Mouse (Mus musculus): Measurements from ENCODE around the gene Sbk3. TPM values are rescaled to one million over a fixed set of nuclear protein-coding genes. Genes with fewer than 3 reads are reported as not detected.
A peak's percentile ranks its signal among the peaks of the same experiment; 100 is the strongest.
"Not testable (repeated sequence)": the region's sequence is repeated elsewhere in the genome, so short reads cannot be mapped to it uniquely, and the experiment has no call there.

Gene Sbk3
- polyA plus RNA-seq, 1 experiment from 2014 or later = 0.10 TPM

DNA sequence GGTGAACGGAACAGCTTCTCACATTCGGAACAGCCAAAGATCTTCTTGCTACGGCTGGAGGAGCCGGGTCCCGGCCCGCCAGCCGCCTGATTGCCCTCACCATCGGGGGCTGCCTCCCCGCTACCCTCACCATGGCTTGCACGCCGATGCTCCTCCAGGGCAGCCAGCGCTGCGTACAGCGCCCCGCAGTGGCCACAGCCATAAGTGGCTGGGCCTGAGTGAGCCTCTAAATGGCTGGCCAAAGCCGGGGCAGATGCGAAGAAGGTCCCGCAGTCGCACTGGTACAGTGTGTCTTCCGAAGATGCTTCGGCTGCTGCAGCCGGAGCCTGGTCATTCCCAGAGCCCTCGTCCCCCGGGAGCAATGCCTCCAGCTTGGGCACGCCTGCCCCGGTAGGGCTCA lies 37.3 kb upstream of the Sbk3 start:
- H3K4me1 ChIP-seq (replicated peaks) = peaks cover 3% of the 10 kb centered on the region
- H3K27me3 ChIP-seq (ENCODE audit: insufficient read depth, poor library complexity, severe bottlenecking) = no peaks in the 10 kb centered on the region
- no peak for DNase-seq (ENCODE audit: low spot score)
- H3K36me3 ChIP-seq = peaks cover 74% of the 10 kb centered on the region
- H3K27ac ChIP-seq = no peak overlapping the region
- H3K4me3 ChIP-seq = 0 out of 2 replicates have a peak overlapping the region, but pooled peaks have one; percentile 4
- 96% methylated on average over 26 of the region's 26 CpGs for WGBS
- peaks cover 17% of the 10 kb centered on the region; the same call in 1 of the 2 replicates for H3K9me3 ChIP-seq

DNA sequence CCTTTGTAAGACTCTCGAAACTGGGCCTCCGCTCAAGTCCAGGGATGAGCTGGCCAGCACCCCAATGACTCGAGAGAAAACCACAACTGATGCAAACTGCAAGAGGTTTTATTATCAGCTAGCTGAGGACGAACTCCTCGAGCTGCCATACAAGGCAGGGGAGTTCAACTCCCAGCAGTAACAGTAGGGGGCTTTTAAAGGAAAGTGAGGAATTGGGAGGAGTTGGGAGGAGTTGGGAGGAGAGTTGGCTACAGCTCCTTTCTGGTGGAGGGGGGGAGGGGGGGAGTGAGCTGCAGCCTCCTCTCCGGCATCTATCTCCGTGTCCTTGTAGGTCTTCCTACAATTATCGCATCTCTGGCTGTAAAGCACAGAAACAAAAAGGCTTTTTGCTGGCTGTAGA lies 31.9 kb upstream of the Sbk3 start:
- not testable (repeated sequence) for H3K27me3 ChIP-seq (ENCODE audit: insufficient read depth, poor library complexity, severe bottlenecking); H3K4me3 ChIP-seq; H3K4me1 ChIP-seq (replicated peaks); H3K27ac ChIP-seq; DNase-seq (ENCODE audit: low spot score)
- 71% methylated on average over 8 of the region's 8 CpGs for WGBS
- peaks cover 21% of the 10 kb centered on the region for H3K36me3 ChIP-seq
- H3K9me3 ChIP-seq = peaks cover 11% of the 10 kb centered on the region; the same call in 1 of the 2 replicates

DNA sequence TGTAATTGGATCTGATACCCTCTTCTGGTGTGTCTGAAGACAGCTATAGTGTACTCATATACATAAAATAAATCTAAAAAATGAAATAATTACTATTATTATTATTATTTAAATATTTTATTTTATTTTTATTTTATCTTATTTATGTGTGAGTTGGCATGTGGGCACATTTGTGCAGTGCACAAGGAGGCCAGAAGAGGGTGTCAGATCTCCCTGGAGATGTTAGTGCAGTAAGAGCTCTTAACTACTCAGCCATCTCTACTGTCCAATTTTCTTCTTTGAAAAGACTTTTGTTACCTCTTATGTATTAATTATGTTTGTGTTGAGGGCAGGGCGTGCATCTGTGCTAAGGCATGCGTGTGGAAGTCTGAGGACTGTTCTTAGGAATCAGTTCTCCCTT lies 28.9 kb upstream of the Sbk3 start:
- Histone ChIP-seq H3K36me3 (no peaks in the 10 kb centered on the region), H3K9me3 (peaks cover 13% of the 10 kb centered on the region; the same call in 1 of the 2 replicates), H3K4me3 (no peak overlapping the region), H3K4me1 (replicated peaks) (peaks cover 18% of the 10 kb centered on the region), H3K27me3 (ENCODE audit: insufficient read depth, poor library complexity, severe bottlenecking) (peaks cover 5% of the 10 kb centered on the region), H3K27ac (no peak overlapping the region)
- WGBS = 79% methylated on average over 2 of the region's 2 CpGs
- no peak for DNase-seq (ENCODE audit: low spot score)

DNA sequence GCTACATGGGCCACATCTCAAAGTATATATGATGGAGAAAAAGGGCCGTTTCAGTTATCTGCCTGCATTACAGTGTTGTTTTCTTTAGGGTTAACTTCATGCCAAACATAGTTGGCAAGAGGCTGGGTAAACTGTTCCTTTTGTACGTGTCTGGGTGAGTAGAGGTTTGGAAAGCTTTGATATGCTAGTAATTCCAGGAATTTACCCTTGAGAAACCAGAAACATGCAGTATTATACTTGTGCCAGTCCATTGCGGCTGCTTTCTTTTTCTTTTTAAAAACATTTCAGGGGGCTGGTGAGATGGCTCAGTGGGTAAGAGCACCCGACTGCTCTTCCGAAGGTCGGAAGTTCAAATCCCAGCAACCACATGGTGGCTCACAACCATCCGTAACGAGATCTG lies 26.0 kb upstream of the Sbk3 start:
- H3K4me1 ChIP-seq (replicated peaks) = peaks cover 35% of the 10 kb centered on the region
- peaks cover 27% of the 10 kb centered on the region for H3K36me3 ChIP-seq
- peak overlapping the region; percentile 89 for H3K4me3 ChIP-seq
- H3K9me3 ChIP-seq = peaks cover 20% of the 10 kb centered on the region; the same call in 1 of the 2 replicates
- H3K27me3 ChIP-seq (ENCODE audit: insufficient read depth, poor library complexity, severe bottlenecking) = peaks cover 32% of the 10 kb centered on the region
- 70% methylated on average over 8 of the region's 8 CpGs for WGBS
- DNase-seq (ENCODE audit: low spot score) = no peak
- H3K27ac ChIP-seq = 0 out of 2 replicates have a peak overlapping the region, but pooled peaks have one; percentile 92

DNA sequence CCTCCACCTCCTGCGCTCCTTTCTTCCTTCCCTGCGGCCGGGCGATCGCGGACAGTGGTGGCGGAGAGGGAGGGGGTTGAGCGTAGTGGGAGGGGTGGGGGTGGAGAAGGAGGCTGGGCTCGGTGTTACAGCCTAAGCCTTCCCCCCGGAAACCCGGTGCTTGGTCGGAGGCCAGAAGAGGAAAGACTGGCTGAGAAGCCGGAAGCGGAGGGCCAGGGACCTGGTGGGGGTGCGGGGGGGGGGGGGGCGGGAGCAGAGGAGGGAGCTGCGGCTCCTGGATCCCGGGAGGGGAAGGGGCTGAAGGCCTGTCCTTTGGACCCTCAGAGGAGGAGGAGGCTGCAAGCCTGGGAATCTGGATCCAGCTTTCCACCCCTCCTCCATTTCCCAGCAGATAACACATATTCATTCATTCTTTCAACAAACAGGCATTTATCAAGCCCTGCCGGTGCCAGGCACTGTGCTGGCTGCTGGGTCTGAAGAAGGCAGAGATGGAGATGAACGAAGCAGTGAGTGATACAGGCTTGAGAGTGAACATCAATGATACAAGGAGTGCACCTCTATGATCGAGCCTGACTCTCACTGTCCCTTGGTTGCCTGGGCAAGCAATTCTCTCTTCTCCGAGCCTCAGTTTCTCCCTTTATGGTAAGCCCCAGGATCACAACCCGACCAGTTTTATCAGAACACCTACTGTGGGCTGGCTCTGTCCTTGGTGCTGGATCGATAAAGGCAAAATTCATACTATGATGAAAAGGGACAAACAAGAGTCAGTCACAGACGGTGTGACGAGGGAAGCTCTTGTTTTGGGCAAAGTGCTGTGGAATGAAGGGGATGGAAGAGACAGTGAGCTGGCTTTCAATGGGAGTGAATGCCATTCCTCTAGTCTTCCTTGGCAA lies 25.3 kb upstream of the Sbk3 start, which contains the start of gene Zfp579:
Zfp579 (minus strand) TSS at position 156 of the 893 bp plus-strand sequence.
- Histone ChIP-seq H3K9me3 (peaks cover 22% of the 10 kb centered on the region; the same call in 1 of the 2 replicates), H3K4me3 (peak within 1 kb of the TSS; percentile 89), H3K27ac (peak within 1 kb of the TSS; percentile 92), H3K4me1 (replicated peaks) (peaks cover 35% of the 10 kb centered on the region), H3K27me3 (ENCODE audit: insufficient read depth, poor library complexity, severe bottlenecking) (peaks cover 32% of the 10 kb centered on the region), H3K36me3 (peaks cover 34% of the 10 kb centered on the region)
- DNase-seq (ENCODE audit: low spot score) = peak; percentile 95
- WGBS = 4% methylated on average over 22 of the region's 26 CpGs

DNA sequence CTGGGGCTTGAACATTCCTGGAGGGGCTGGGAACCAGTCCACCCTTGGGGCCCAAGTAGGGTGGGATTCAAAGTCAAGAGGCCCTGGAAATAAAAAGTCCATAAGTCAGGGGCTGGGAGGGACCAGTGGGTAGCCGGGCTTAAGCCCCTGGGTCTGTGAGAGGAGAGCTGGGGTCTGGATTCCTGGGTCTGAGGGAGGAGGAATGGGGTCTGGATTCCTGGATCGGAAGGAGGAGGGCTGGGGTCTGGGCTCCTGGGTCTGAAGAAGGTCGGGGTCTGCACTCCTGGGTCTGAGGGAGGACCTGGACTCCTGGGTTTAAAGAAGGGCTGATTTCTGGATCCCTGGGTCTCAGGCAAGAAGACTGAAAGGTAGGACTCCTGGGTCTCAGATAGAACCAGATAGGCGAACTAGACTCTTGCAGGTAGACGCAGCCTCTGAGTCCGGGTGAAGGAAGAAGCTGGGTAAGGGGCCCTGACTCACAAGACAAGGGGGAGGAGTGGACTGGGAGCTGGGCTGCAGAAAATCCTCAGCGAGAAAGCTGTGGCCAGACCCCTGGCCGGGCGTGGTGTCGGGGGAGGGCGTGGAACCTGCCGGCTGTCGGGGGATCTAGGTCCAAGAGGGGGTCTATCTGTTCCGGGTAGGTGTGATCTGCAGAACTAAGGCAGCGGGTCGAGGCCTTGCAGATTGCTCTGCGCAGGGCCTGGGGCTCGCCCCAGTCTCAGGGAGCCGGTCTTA lies 24.5 kb upstream of the Sbk3 start:
- Histone ChIP-seq H3K27ac (peak overlapping the region; percentile 92), H3K4me1 (replicated peaks) (peaks cover 35% of the 10 kb centered on the region), H3K27me3 (ENCODE audit: insufficient read depth, poor library complexity, severe bottlenecking) (peaks cover 34% of the 10 kb centered on the region), H3K4me3 (peak overlapping the region; percentile 89), H3K9me3 (peaks cover 30% of the 10 kb centered on the region; the same call in 1 of the 2 replicates), H3K36me3 (peaks cover 42% of the 10 kb centered on the region)
- no peak for DNase-seq (ENCODE audit: low spot score)
- 7% methylated on average over 19 of the region's 19 CpGs for WGBS

DNA sequence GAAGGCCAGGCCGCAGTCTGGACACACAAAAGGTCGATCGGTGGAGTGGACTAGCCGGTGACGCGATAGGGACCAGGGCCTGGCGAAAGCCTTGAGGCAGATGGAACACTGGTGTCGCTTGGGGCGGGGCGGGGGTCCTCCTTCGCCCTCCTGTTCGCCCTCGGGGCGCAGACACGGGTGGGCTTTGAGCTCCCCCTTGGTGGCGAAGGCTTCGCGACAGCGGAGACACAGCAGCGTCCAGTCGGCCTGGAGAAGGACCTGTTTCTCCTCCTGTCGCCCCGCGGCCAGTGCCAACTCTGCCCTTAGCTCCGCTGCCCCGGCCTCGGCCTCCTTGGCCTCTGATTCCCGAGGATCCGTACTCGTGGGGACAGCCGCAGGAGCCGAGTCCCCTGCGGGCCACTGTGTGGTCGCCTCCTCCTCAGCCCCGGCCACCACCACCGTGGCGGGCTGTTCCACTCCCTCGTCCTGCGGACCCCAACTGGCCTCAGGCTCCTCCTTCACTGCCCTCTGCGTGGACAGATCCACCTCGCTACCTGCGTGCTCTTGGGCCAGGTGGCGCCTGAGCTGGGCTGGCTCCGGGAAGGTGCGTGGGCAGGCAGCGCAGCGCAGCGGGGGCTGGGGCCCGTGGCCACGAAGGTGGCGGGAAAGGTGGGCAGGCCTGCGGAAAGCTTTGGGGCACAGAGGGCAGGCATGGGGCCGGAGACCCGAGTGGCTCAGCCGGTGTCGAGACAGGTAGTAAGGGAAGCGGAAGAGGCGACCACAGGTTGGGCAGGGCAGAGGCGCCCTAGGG lies 23.2 kb upstream of the Sbk3 start:
- Histone ChIP-seq H3K36me3 (peaks cover 42% of the 10 kb centered on the region), H3K4me1 (replicated peaks) (peaks cover 35% of the 10 kb centered on the region), H3K27me3 (ENCODE audit: insufficient read depth, poor library complexity, severe bottlenecking) (peaks cover 35% of the 10 kb centered on the region), H3K9me3 (peaks cover 33% of the 10 kb centered on the region; the same call in 1 of the 2 replicates), H3K4me3 (peak overlapping the region; percentile 89), H3K27ac (0 out of 2 replicates have a peak overlapping the region, but pooled peaks have one; percentile 9)
- 45% methylated on average over 59 of the region's 59 CpGs for WGBS
- no peak for DNase-seq (ENCODE audit: low spot score)

DNA sequence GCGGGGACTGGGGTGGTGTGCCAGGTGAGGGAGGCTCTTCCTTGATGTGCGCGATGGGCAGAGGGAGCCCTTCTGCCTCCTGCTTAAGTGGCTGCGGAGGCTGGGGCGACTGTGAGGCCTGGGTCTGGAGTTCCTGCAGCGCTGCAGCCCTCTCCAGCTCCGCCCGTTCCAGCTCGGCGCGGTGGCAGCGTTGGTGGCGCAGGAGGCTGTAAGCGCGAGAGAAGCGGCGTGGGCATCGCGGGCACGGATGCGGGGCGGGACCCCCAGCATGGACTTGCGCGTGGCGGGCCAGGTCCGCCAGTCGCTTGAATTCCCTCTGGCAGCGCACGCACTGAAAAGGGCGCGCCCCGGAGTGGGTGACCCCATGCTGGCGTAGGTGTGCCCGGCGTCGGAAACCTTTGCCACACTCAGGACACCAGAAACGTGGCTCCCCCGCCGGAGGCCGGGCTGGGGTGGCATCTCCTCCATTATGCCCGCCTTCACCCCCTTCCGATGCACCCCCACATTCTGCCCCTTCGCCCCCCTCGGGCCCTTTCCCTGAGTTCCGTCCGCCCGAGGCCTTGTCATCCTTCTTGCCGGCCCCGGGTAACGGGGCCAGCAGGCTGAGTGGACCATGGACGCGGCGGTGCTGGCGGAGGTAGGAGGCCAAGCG lies 22.5 kb upstream of the Sbk3 start:
- Histone ChIP-seq H3K4me3 (peak overlapping the region; percentile 89), H3K36me3 (peaks cover 42% of the 10 kb centered on the region), H3K9me3 (peaks cover 33% of the 10 kb centered on the region; the same call in 1 of the 2 replicates), H3K27me3 (ENCODE audit: insufficient read depth, poor library complexity, severe bottlenecking) (peaks cover 35% of the 10 kb centered on the region), H3K4me1 (replicated peaks) (peaks cover 35% of the 10 kb centered on the region), H3K27ac (no peak overlapping the region)
- no peak for DNase-seq (ENCODE audit: low spot score)
- WGBS = 34% methylated on average over 55 of the region's 55 CpGs

DNA sequence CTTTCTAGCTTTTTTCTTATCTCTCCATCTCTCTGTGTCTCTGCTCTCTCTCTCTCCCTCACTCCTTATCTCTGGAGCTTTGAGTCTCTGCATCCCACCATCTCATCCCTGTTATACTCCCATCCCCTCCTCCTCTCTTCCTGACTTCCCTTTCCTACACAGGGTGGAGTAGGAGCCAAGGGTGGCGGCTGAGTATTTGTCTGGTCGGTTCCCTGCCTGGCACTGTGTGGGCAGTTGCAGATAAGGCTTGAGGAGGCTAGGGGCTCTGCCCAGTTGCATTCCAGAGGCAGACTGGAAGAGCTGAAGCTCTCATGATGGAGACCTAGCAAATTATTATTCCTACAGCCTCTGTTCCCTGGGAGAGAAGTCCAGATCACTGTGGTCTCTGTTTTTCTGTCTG lies 17.3 kb upstream of the Sbk3 start:
- Histone ChIP-seq H3K36me3 (peaks cover 28% of the 10 kb centered on the region), H3K4me3 (no peak overlapping the region), H3K4me1 (replicated peaks) (peaks cover under 1% of the 10 kb centered on the region), H3K9me3 (peaks cover 14% of the 10 kb centered on the region; the same call in 1 of the 2 replicates), H3K27me3 (ENCODE audit: insufficient read depth, poor library complexity, severe bottlenecking) (peaks cover 14% of the 10 kb centered on the region), H3K27ac (no peak overlapping the region)
- no peak for DNase-seq (ENCODE audit: low spot score)
- 63% methylated on average over 2 of the region's 2 CpGs for WGBS

DNA sequence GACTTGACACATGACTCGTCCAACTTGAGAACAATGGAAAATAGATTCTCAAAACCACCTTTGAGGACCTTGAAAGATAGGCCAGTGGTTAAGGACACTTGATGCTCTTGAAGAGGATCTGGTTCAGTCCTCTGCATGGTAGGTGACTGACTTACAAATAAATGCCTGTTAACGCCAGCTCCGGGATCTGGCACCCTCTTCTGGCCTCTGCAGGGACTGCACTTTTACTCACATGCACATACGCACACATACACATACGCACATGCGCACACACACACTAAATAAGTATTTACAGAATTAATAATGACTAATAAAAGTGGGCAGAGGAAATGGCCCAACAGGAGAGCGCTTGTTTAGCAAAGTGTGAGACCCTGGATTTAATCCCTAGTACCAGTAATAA lies 5.9 kb upstream of the Sbk3 start:
- no peak for DNase-seq (ENCODE audit: low spot score)
- no peaks in the 10 kb centered on the region for H3K27me3 ChIP-seq (ENCODE audit: insufficient read depth, poor library complexity, severe bottlenecking)
- H3K4me3 ChIP-seq = no peak overlapping the region
- H3K36me3 ChIP-seq = no peaks in the 10 kb centered on the region
- no peak overlapping the region for H3K27ac ChIP-seq
- 89% methylated on average over 7 of the region's 7 CpGs for WGBS
- H3K9me3 ChIP-seq = peaks cover 3% of the 10 kb centered on the region; the same call in 1 of the 2 replicates
- no peaks in the 10 kb centered on the region for H3K4me1 ChIP-seq (replicated peaks)

DNA sequence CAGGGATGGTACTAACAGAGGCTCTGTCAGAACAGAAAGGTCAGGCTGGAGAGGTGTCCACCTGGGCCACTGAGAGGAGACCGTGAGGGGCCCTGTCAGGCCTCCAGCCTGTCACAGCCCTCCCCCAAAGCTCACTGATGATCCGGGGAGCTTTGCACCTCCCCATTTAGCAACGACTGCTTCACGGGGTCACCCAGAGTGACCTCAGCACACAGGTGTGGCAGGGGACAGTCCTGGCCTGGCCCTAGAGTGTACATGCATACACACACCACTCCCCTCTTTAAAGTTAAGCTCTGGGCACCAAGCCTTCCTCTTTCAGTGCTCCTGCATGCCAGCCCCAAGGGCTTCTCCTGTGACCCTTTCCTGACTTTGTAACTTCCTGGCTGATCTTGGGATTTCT lies 4.5 kb upstream of the Sbk3 start:
- Histone ChIP-seq H3K36me3 (no peaks in the 10 kb centered on the region), H3K27ac (no peak overlapping the region), H3K9me3 (peaks cover 3% of the 10 kb centered on the region; the same call in 1 of the 2 replicates), H3K4me1 (replicated peaks) (no peaks in the 10 kb centered on the region; the same call in 1 of the 2 replicates), H3K27me3 (ENCODE audit: insufficient read depth, poor library complexity, severe bottlenecking) (no peaks in the 10 kb centered on the region), H3K4me3 (no peak overlapping the region)
- 64% methylated on average over 4 of the region's 4 CpGs for WGBS
- DNase-seq (ENCODE audit: low spot score) = no peak

All from hindbrain, embryonic 10.5 days (tissue).